Mouse (Mus musculus) spleen, adult 12 weeks (tissue): ENCODE measurements around the gene Lifr.

ENCODE experiments used
- DNase-seq: peaks from one replicate; pipeline ENCODE4 v3.0.0; 2022; ENCODE audit warnings: low spot score

Gene Lifr

GRCm38 (mm10) chr15:7129127-7129943, 38.9 kb downstream of the Lifr start:
- no peak for DNase-seq

GRCm38 (mm10) chr15:7129944-7130287, 39.5 kb downstream of the Lifr start:
- DNase-seq, result no peak

- no peak for DNase-seq
Observed at GRCm38 (mm10) chr15:7130691-7131225, 40.3 kb downstream of the Lifr start.

GRCm38 (mm10) chr15:7132741-7133140, 42.3 kb downstream of the Lifr start:
- DNase-seq, result no peak

- no peak for DNase-seq
Observed at GRCm38 (mm10) chr15:7134454-7135052, 44.1 kb downstream of the Lifr start.

GRCm38 (mm10) chr15:7135982-7136562, 45.7 kb downstream of the Lifr start:
- DNase-seq, result no peak

- DNase-seq, result no peak
Observed at GRCm38 (mm10) chr15:7136912-7137311, 46.5 kb downstream of the Lifr start.

GRCm38 (mm10) chr15:7137607-7138006, 47.2 kb downstream of the Lifr start:
- DNase-seq, result no peak

GRCm38 (mm10) chr15:7138471-7138870, 48.1 kb downstream of the Lifr start:
- no peak for DNase-seq

GRCm38 (mm10) chr15:7140322-7140721, 49.9 kb downstream of the Lifr start:
- no peak for DNase-seq

- DNase-seq, result no peak
Observed at GRCm38 (mm10) chr15:7141246-7141645, 50.8 kb downstream of the Lifr start.

GRCm38 (mm10) chr15:7143689-7144170, 53.3 kb downstream of the Lifr start:
- no peak for DNase-seq

GRCm38 (mm10) chr15:7144542-7144941, 54.1 kb downstream of the Lifr start:
- no peak for DNase-seq

GRCm38 (mm10) chr15:7144942-7145341, 54.5 kb downstream of the Lifr start:
- DNase-seq, result no peak

GRCm38 (mm10) chr15:7145555-7145954, 55.1 kb downstream of the Lifr start:
- no peak for DNase-seq

GRCm38 (mm10) chr15:7146529-7146928, 56.1 kb downstream of the Lifr start:
- no peak for DNase-seq

- no peak for DNase-seq
Observed at GRCm38 (mm10) chr15:7149796-7150195, 59.4 kb downstream of the Lifr start.

GRCm38 (mm10) chr15:7150591-7150990, 60.2 kb downstream of the Lifr start:
- DNase-seq, result no peak

- DNase-seq, result no peak
Observed at GRCm38 (mm10) chr15:7152116-7152760, 61.8 kb downstream of the Lifr start.

GRCm38 (mm10) chr15:7154010-7154736, 63.8 kb downstream of the Lifr start:
- DNase-seq, result no peak

- no peak for DNase-seq
Observed at GRCm38 (mm10) chr15:7154737-7155090, 64.3 kb downstream of the Lifr start.

GRCm38 (mm10) chr15:7157658-7158057, 67.2 kb downstream of the Lifr start:
- no peak for DNase-seq
